Mouse (Mus musculus) inflammation-experienced regulatory T-cells, adult 16 weeks (primary cell): Measurements from ENCODE around the gene Rcvrn. TPM values are rescaled to one million over a fixed set of nuclear protein-coding genes. Genes with fewer than 3 reads are reported as not detected.

ENCODE experiments used
- polyA plus RNA-seq: library from polyadenylated mRNA; unstranded; fragments of 100-300 nt; shearing (Covaris generic); gene quantifications from one replicate; pipeline ENCODE4 v1.2.1, GENCODE M21; 2017

Rcvrn gene
- not detected for polyA plus RNA-seq

DNA sequence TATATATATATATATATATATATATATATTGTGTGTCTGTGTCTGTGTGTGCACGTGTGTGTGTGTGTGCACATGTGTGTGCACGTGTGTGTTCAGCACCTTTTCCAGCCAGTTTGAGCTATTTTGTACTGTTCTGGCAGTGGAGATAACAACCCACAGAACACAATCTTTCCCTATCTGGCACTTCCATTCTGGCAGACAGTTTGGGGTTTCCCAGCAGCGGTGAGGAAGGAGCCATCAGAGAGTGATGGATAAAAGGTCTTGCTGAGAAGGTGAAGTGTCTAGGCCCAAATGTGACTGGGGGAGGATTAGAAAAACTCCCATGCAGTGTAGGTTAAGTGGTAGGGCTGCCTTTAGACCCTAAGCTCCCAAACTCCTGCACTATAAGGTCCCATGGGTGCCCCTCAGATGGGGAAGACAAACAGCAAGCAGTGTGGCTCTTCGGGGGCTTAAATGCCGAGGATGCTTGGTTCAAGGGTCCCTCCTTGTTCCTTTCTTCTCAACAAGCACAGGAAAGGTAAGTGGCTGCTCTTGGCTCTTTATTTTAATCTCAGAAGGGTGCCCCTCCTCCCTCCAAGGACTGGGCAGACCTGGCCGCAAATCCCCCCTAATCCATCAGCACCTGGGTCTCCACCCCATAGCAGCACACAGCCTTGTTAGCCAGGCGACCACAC is at the start of gene Rcvrn:
Gene Rcvrn (plus strand): TSS at position 624 of the 674 bp plus-strand sequence.

Other genes with a start within 250 kb of the Rcvrn start
- gene Gas7, start 239.9 kb upstream of the Rcvrn start, polyA plus RNA-seq, result 0.13 TPM
- gene Glp2r, start 75.8 kb downstream of the Rcvrn start, polyA plus RNA-seq, result not detected
- gene Gsg1l2, start 79.3 kb downstream of the Rcvrn start, polyA plus RNA-seq, result not detected
- gene Dhrs7c, start 102.9 kb downstream of the Rcvrn start, polyA plus RNA-seq, result not detected
- not detected for gene Usp43, start 226.8 kb downstream of the Rcvrn start, polyA plus RNA-seq